Mouse (Mus musculus) adrenal gland, postnatal 4 days (tissue): ENCODE measurements at regions not wholly inside any gene's neighbourhood (a gene's known extent, or its start where the extent isn't known, plus 50 kb on each side); places are given as distances from the start of the nearest gene placed in this dataset.

Source experiments
- DNase-seq, 2 experiments: peaks; one replicate each; pipeline ENCODE4 v3.0.0; 2021 to 2022; ENCODE audit warnings: low spot score in 2 of 2, mixed read lengths in 2 of 2

GRCm38 (mm10) chr7:73125864-73126263 lies 249.4 kb upstream of the Rgma start:
- DNase-seq: no peak

GRCm38 (mm10) chr7:73135786-73136185 lies 239.5 kb upstream of the Rgma start:
- no peak for DNase-seq

DNA sequence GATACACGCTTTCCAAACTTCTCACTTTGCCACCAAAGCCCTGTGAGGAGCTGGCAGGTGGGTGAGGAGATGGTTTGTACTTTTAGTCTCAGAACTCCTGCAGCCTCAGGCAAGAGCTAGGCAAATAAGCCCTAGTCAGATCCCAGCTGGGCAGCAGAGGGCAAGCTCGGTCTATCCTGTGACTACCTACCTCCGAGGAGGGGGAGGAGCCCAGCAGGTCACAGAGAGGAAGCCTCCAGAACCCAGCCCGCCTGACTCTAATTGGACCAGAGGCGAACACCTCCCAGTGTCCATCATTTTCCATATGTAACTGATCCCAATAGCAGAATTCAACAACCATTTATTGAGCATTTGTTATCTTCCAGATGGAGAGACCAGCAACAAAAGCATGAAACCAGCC lies 237.0 kb upstream of the Rgma start:
- no peak for DNase-seq

DNA sequence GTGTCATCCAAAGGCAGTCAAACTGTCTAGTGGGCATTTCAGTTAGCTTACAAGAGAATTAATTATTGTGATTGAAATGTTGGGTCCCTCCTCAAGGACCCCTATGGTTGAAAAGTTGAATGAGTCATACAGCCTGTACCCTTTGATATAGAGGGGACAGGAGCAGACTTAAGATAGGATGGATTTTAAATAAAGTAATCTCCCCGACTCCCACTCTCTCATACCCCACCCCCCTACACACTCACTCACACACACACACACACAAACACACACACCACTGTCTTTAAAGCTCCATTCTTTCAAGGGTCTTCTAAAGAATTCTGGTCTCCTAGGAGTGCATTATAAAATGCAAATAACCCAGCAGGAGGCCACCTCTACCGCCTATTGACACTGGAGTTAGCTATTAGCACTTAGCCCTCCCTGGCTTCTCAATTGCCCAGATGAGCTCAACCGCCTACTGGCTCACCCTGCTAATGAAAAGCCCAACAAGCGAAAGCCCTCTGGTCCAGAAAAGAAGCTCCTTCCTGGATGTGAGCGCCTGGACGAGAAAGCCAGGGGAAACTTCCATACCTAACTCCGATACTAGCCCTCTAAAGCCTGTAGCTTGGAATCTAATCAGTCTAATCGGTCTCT lies 236.3 kb upstream of the Rgma start:
- DNase-seq: no peak

DNA sequence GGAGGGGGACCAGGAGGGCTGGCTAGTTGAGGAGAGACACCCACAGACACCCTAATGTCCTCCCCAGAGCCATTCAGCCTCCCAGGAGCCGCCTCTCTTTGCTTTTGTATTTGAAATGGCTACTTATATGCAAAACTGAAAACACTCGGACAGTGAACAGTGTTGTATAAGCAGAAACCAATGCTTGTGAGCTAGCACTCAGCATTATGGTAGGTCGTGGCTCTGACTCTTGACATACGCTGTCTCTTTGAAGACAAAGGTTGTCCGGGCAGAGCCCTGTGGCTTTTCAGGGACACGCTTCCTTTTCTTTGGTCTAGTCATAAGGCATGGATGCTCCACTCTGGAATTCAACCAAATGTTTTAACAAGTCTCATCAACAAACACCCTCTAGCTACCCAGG lies 235.4 kb upstream of the Rgma start:
- no peak for DNase-seq

- DNase-seq: no peak
Observed at GRCm38 (mm10) chr7:73141167-73141566, 234.1 kb upstream of the Rgma start.

DNA sequence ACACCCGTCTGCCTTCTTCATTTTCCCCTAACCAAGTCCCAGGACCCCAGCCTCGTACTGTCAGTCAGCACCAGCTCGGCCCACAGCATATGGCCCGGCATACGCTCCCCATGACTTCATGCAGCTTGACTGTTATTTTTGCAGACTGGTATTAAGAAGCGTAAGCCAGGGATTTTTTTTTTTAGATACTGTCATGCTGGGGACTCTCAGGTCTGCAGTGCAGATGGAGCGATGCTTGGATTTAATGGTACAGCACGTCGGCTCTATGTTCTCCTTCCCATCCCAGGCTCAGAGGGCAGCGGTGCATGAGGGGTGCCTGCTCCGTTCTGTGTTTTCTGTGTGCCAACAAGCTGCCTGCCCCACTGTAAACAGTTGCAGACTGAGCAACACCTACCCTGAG lies 231.4 kb upstream of the Rgma start:
- no peak for DNase-seq

- no peak for DNase-seq
Observed at GRCm38 (mm10) chr7:73144846-73145245, 230.5 kb upstream of the Rgma start.

DNA sequence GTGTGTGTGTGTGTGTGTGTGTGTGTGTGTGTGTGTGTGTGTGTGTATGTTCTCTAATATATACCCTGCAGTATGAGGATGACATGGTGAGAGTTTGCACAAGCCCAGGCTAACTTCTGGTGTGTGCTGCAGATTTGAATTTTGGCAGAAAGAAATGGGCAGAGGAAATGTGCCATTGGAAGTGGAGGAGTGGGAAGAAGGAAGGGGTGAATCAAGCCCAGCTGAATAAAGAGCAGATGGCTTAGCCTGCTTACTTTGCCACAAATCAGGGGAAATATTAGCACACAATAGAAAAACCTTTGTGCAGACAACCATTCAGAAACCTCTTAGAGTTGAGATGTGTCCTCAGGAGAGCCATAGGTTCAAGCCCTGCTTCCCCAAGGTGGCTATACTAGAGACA lies 228.1 kb upstream of the Rgma start:
- DNase-seq: no peak

GRCm38 (mm10) chr7:73150436-73150835 lies 224.9 kb upstream of the Rgma start:
- DNase-seq: no peak

DNA sequence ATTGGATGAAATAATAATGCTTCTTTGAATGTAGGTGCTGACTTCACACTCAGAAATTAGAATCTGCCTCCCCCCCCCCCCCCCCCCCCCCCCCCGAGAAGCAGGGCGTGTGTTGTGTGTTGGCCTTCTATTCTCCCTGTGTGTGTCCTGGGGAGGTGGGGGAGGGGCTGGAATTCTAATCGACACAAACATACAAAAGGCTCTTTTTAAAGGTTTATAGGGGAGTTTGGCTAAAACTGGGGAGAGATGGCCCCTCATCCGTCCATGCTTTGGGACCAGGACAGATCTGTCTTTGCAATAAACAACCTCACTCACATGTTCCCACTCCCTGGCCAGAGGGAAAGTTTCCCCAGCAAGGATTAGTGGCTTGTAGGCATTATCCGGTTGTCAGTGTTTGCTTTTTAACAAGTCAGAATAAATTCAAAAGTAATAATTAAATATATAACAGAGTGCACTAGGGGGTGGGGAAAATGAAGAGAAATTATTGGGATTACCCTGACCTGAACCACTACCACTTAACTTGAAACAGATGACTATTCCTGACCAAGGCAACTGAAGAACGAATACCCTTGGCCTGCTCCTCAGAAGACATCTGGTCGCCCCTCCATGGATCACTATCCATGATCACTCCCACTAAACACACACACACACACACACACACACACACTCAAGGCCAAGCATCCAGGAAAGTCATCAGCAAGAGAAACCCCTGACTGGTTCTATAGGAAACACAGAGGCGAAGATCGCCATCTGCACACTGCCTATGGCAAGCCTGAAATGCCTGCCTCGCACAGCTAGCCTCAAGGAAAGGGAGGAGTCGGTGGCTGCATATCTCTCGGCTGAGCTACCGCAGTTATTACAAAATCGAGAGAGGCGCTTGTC lies 223.5 kb upstream of the Rgma start:
- no peak for DNase-seq

- DNase-seq: no peak
Observed at GRCm38 (mm10) chr7:73153668-73154067, 221.6 kb upstream of the Rgma start.

GRCm38 (mm10) chr7:73158833-73159232 lies 216.5 kb upstream of the Rgma start:
- DNase-seq: no peak

GRCm38 (mm10) chr7:73160968-73161367 lies 214.3 kb upstream of the Rgma start:
- no peak for DNase-seq

DNA sequence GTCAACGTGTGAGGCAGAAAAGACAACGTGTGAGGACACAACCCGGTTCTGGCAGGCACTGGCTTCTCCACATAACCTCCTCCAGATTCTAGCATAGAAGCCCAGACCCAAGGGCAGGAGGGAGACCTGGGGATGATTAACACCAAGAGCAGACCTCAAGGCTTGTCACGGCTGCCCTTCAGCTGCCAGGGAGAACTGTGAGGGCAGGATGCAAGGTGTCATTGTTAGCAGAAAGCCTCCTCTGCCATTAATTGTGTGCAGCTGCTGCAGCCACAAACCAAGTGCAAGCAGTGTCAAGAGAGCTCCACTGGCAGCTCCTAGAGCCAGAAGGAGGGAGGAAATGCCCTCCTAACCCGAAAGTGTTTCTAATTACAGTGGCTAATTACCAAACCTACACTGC lies 211.6 kb upstream of the Rgma start:
- no peak for DNase-seq

GRCm38 (mm10) chr7:73165521-73165920 lies 209.8 kb upstream of the Rgma start:
- no peak for DNase-seq

DNA sequence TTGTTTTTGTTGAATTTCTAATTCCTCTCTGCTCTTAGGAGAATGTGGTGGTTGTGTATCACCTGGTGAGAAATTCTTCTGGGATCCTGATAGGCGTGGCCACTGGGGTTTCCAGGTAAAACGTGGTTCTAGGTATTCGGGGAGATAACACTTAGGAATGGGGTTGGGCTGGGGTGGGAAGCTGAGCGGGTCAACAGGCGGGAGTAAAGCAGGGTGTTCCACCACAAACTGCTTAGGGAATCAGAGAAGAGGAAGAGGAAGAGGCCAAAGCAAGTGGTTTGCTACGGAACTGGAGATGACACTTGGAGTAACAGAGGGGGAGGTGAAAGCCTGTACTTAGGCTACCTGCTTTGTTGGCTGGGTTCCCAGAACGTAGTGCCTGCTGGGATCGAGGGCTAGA lies 205.9 kb upstream of the Rgma start:
- DNase-seq: no peak

DNA sequence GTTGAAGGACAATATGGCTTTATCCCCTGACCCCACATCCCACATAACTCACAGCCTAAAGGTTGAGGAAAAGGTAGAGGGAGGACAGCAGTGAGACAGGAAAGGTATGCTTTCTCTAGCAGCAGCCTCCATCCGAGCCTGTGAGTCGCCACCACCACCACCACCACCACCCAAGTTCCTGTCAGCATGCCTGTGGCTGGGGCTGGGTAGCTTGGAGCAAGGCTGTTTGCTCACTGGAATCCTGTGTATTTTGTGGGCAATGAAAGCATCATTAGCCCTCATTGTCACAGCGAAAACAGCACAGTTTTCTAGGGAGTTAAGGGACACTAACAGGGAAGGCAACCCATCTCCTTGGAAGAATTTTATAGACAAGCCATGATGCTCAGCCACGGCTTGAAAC lies 202.7 kb upstream of the Rgma start:
- DNase-seq: no peak

- DNase-seq: no peak
Observed at GRCm38 (mm10) chr7:73183761-73184160, 191.5 kb upstream of the Rgma start.

DNA sequence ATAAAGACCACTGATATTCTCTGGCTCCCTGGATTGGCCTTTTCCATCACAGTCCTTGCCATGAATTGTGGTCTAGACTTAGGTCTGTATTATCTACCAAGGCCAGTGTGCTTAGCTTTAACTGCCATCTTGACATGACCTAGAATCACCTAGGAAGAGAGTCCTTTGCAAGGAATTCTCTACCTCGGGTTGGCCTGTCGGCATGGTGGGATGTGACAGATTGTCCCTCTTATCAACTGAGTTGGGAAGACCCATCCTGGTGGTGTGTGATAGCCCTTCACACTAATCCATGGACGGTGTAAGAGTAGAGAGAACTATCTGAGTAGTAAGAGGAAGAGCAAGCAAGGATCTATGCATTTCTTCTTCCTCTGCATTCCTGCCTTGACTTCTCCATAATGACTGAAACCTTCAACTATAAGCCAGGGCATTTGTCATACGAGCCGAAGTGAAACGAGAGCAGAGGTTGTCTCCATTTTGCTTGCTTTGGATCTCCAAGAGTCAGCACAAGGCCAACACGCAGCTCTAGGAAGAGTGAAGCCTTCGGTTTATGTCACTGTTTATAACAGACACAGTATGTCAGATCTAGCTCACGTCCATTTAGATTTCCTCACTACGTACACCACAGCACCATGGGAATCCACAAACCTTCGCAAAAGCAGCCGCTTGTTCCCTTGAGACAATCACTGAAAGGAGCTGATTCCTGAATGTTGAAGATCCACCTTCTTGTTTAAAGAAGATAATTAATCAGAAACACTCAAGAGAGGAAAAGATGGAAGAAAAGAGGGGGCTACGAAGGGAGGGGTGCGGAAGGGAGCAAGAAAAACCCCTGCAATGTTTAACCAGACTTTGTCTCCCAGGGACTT lies 190.9 kb upstream of the Rgma start:
- no peak for DNase-seq

DNA sequence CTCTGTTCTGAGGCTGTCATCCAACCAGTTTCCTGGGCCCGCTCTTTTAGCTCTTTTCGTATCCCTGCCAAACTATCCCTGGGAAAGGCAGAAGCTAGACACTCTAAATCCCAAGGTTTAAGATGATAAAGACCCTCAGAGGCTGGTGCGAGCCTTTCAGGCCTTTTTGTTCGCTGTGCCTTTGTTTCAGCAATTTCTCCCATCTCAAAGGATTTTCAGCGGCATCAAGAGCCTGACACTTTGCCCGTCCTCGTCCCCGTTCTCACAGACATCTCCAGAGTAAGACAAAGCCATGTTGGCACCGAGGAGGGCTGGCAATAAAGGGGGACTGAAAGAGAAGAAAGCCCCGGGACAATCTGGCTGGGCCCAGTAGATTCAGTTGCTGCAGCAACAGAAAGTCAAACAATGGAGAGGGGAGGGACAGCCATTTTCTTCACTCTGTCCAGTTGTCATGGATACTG lies 190.2 kb upstream of the Rgma start:
- DNase-seq: no peak

DNA sequence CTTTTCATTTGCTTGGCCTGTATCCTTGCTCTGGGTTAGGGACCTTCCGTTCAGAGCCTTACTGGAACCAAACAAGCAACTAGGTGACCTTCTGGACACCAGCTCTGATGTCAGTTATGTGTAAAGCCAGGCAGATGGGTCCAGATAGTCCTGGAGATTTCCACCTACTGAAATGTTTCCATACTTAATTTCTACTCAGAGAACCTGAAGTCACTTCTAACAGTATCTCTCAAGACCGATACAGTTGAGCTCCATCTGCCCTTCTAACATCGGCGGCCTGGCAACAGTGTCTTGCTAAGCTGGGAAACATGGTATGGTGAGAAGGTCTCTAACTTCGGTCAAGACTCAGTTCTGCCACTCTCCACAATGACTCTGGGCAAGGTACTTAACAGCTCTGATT lies 189.7 kb upstream of the Rgma start:
- DNase-seq: no peak
